Mouse (Mus musculus) heart, adult 2 months (tissue): ENCODE measurements around the gene H2-T3.

ENCODE experiments used
- CTCF ChIP-seq: fragments of 200-600 bp; IDR thresholded peaks from 2 replicates; pipeline ENCODE4 v1.8.1; 2022; ENCODE audit warnings: antibody characterized with exemption, mild to moderate bottlenecking, moderate library complexity
- EP300 ChIP-seq: fragments of 200-500 bp; IDR thresholded peaks from 2 replicates; pipeline ENCODE4 v1.6.1; 2011; ENCODE audit warnings: low read depth, low read length, control low read depth; ENCODE audit not compliant: insufficient read depth
- POLR2A ChIP-seq: fragments of 200-500 bp; IDR thresholded peaks from 2 replicates; pipeline ENCODE4 v1.6.1; 2011; ENCODE audit warnings: mild to moderate bottlenecking, low read depth, low read length, control low read depth; ENCODE audit not compliant: insufficient read depth

DNA sequence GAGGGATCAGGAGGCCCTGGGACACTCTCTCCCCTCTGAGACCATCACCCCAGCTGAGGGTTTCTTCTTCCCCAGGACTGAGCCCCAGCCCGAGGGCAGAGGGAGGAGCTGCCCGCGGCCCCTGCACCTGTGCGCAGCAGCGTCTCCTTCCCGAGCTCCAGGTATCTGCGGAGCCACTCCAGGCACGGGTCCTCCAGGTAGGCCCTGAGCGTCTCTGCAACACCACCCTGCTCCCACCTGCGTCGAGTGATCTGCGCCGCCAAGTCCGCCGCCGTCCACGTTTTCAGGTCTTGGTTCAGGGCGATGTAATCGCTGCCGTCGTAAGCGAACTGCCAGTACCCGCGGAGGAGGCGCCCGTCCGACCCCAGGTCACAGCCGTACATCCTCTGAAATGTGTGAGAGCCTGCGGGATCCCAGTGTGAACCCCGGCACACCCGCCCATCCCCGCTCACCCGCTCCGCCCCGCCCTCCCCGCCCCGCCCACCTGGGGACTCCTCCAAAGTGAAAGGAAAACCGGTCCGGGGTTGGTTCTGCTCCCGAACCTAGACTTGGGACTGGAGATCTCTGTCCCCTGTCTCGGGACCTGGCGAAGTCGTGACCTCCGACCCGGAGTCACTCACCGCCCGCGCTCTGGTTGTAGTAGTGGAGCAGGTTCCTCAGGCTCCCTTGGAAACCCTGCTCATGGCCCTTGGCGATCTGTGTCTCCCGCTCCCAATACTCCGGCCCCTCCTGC lies 22.6 kb downstream of the H2-T3 start:
- TF ChIP-seq CTCF (no peak), POLR2A (no peak), EP300 (no peak)
